Mouse (Mus musculus) 3134 (cell line): ENCODE data around the gene Ankrd54.

Experiments used
- DNase-seq: peaks from one replicate; pipeline ENCODE4 v3.0.0-alpha.2; 2011; ENCODE audit warnings: low spot score; ENCODE audit not compliant: insufficient read length; ENCODE audit errors: extremely low read depth

Gene Ankrd54

DNA sequence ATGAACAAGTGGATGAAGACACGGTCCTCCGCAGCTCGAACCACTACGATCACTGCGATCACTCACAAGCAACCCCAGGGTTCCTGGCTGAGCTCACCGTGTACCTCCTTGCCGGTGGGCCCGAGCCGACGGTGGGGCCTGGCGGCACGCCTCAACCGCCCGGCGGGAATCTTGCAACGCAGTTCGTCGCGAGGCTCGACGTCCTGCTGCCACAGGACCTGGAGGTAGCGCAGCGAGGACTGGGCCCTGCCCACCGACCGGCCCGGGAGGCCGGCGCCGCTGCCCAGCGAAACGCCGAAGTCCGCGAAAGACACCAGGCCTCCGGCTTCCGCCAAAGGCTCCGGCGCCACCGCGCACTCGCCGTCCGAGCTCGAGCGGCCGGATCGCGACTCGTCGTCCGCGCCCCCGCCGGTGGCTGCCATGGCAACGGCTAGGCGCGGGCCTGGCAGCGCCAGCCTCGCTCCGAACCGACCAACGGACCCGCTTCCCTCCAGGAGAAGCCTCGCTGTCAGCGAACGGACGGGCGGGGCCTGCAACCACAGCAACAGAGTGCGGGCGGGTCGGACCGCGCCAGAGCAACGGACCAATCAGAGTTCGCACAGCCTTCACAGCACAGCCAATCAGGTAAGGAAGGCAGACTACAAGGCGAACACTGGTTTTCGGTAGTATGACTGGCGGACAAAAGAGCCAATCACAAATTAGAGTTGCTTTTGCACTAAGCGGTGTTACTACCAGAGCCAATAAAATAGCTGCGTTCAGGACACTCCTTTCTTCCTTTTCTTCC lies at the start of gene Ankrd54:
Gene Ankrd54, minus strand, starts transcription at position 518 of the 784 bp plus-strand sequence.
- peak; percentile 98 for DNase-seq

DNA sequence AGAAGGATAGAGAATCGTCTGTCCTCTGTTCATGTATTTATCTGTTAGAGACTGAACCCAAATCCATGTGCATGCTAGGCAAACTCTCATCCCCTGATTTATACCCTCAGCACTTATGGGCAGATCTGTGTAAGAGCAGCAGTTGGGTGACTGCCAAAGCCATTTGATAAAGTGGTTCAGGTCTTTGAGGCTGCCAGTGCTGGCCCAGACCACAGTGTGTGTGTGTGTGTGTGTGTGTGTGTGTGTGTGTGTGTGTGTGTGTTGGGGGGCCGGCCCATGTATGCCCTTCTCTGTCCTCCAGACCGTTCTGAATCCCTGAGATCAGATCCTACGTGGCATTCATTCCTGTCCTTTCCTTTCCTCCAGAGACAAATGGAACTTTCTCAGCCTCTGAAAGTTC lies 49.1 kb upstream of the Ankrd54 start:
- DNase-seq = no peak

DNA sequence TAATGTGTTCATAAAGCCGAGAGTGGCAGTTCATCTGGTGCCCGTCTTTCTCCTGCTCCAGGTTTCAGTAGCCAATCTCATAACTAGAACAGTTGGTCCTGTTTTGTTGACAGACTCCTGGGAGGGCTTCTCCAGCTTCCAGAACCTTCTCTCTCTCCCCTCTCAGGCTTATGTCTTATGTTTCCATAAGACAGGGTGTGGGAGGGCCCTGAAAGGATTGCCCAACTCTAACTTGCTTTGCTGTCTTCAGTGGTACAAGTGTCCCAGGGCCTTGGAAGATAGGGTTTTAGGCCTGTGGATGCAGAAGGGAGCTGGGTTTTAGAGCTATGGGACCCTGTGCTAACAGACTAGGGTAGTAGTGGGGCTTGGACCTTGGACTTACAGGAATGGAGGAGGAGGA lies 47.8 kb upstream of the Ankrd54 start:
- no peak for DNase-seq

DNA sequence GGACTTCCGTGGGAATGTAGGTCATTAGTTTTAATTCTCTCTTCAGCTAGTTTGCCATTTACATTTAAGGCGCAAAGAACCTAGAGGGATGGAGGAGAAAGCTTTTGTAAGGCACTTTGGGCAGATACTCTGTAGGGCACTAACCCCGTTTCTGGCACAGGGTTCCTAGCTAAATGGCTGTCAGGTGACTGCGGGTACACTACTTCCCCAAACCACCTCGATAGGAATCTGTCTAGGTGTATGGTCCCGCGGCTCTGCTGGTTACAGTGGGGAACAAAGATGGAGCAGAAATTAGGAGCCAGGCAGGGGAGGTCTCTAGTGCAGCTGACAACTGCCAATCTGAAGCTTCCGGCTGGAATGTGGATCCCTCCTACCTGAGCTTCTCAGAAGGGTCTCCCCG lies 47.3 kb upstream of the Ankrd54 start:
- no peak for DNase-seq

DNA sequence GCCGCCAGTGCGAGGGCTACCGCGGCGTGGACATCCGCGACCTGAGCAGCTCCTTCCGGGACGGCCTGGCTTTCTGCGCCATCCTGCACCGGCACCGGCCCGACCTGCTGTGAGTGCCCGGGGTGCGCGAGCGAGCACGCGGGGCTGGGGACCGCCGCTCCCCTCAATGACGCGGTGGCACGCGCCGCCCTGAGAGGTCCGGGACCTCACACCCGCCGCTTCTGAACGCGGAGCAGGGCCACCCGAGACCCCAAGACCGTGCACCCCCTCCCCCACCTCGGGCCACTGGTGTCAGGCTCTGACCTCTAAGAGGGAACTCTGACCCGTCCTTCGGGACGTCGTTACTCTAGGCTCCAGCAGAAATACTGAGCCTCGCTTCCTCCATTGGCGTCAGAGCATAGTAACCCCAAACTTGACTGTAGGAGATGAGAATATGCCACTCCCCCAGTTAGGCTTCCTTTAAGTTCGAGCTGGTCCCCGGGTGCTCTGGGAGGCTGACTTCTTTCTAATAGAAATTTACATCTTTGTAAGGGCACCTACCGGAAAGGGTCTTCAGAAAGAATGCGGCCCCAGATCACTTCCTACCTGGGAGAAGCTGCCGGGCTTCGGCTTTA lies 46.7 kb upstream of the Ankrd54 start:
- no peak for DNase-seq

DNA sequence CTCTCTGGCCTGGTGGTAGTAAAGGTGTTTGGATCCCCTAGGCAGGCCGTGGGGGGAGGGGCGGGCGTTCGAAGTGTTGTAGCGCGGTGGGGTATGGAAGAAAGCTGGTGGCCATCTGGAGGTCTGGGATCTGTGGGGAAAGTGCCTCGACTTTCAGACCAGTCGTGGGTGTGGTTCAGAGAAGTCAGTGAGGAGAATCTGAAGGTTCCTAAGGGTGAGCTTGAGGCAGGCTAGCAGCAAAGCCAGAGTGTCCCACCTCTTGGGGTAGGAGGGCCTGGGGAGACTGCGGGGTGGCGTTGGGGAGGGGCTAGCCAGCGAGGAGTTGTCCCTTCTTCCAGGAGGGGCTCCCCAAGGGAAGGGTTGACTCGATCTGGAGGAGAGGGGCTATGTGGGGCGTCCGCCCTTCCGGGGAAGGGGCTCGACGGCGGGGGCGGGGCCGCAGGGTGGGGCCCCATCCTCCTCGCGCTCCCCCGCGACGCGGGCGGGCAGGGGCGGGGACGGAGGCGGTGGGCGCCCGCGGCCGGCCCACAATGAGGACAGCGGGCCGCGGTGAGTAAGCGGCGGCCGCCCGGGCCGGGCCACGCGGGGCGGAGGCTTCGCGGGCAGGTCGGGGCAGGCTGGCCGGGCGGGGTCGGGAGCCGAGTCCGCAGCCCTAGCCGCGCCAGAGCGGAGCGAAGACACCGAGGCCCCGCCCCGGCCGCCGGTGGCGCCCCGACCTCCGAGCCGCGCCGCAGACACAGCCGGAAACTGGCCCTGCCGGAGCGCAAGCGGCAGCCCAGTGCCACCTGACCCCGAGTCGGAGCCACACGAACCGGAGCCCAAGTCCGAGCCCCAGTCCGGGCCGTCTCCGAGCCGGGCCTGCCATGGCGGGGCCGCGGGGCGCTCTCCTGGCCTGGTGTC lies 46.0 kb upstream of the Ankrd54 start, which contains the start of gene Micall1:
Gene Micall1, plus strand, starts transcription at position 478 of the 900 bp plus-strand sequence.
- peak; percentile 86 for DNase-seq

DNA sequence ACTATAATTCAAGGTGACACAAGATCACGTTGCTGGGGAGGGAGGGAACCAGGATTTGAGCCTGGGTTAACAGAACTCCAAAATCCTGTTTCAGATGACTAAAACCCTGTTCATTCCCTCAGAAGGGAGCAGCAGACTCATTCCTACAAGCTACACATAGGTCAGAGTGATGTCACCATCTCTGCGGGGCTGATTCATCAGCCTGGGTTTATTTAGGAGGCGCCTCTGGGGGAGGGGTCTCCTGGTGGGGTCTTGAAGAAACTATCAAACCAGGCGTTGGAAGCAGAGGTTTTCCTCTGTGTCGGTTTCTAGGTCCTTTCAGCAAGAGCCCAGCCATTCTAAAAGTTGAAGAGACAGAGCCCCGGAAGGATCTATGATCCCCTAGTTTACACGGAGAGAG lies 45.3 kb upstream of the Ankrd54 start:
- no peak for DNase-seq

DNA sequence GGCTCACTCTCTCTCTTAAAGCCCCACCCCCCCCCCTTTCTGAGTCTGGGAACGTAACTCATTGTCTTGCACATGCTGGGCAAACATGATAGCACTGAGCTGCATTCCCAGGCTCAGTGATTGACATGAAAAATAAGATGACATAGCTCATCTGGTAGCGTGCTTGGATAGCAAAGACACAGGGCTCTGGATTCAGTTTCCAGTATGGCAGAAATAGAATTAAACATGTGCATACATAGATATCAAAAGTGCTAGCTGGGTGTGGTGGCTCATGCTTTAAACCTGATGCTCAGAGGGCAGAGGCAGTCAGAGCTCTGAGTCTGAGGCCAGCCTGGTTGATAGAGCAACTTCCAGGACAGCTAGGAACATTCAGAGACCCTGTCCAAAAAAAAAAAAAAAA lies 43.1 kb upstream of the Ankrd54 start:
- no peak for DNase-seq

DNA sequence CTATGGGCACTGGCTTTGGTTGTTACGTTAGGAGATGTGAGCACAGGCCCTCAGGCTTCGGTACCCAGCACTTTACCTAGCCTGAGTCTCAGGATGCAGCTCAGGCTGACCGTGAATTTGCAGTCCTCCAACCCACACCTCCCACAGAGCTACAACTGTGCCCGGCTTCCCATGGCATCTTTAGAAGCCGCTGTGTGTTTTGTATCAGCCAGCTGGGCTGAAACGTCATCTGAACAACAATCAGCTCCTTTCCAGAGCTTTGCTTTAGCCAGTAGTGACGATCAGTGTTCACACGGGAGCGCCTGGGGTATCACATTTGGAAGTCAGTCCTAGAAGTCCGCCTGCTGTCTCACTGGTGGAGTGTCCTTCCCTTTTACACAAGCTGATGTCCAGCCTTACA lies 40.6 kb upstream of the Ankrd54 start:
- no peak for DNase-seq

DNA sequence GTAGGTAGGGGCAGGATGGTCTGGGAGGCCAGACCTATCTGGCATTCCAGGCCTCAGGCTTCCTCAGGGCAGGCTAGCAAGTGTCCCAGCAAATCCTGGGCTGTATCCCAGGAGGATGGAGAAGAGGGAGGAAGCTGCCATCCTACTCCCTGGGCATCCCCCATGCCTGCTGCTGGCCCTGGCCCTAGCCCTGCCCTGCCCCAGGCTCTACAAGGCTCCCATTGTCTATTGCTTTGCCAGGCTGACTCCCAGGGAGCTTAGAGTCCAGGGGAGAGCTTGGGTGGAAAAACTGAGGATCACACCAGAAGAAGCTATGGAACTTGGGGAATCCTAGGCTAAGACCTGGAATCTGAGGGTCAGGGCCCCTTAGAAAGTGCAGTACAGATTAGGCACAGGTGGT lies 38.8 kb upstream of the Ankrd54 start:
- DNase-seq = no peak

DNA sequence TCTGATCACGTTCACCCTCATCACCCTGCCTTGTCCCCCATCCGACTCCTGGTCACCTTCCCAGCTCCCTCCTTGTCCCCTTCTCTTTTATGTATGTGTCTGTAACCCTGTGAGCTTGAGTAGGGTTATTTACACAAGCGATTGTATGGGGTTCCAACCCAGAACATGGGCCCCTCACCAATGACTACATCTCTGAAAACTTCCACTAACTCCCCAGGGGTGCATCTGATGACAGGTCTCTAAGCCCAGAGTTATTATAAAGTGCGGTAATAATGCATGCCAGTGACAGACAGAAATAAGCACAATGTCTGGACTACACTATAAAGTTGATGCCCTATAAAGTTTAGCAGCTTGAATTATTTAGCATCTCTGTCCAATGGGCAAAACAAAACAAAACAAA lies 37.7 kb upstream of the Ankrd54 start:
- DNase-seq = no peak

DNA sequence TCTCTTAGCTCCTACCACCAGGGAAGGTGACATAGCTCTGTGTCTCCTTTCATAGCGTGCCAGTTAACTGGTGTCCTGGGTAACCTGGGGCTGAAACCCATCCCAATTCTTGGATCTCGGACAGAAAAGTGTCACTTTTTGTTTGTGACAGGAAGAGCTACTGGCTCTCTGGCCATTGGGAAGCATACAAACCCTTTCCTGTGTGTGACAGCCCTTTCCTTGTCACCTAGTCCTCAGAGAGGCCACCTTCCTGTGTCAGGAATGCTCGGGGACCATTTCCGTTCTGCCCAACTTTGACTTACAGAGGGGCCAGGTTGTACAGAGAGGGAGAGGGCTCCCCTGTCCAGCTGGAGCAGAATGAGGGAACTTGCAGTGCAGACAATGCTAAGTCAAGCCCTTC lies 36.8 kb upstream of the Ankrd54 start:
- DNase-seq = no peak

DNA sequence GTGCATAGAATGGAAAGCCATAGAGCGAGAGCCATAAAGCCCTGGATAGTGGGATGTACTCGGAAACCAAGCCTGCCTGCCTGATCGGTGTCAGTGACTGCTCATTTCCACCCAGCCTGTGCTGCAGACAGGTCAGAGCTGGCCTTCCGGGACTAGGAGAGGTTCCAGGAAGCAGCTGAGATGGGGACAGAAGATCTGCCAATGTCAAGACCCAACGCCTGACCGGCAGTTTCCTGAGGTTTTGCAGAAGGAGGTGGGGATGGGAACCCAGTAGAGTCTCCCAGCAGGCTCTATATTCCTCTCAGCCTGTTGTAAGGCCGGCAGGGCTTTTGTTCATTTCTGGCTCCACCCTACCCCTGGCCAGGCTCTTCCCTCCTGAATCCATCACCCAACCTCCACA lies 36.2 kb upstream of the Ankrd54 start:
- DNase-seq = no peak

DNA sequence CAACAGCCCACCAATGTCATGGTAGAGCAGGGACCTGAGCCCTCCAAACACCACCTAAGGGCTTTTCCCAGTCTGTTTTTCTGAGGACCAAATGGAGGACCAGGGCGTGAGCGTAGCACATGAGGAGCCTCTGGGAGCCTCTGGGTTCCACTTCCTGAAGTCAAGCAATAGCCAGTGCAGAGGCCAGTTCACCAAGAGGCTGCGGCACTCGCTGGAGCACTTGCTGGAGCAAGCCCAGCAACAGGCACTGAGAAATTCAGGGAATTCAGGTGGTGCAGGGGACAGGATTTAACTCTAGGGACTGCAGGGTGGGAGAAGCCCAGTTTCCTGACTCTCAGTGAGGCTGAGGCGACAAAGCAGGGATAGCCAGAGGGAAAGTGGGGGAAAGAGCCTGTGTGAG lies 35.5 kb upstream of the Ankrd54 start:
- DNase-seq = no peak

DNA sequence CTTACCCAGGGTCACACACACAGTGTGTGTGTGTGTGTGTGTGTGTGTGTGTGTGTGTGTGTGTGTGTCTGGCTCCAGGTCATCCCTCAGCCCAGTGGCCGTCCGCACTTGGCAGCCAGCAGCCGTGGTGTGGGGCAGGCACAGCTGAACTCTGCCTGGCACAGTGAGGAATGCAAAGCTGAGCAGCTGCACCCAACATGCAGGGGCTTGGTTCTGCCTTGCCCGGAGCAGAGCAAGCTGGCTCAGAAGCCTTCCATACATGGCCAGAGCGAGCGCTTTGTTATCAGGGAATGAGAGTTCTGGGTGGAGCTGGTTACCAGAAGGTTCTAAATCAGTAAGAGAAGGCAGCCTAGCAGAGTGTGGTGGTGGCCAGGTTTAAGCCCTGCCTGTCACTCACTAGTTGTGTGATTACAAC lies 34.9 kb upstream of the Ankrd54 start:
- DNase-seq = peak; percentile 53

DNA sequence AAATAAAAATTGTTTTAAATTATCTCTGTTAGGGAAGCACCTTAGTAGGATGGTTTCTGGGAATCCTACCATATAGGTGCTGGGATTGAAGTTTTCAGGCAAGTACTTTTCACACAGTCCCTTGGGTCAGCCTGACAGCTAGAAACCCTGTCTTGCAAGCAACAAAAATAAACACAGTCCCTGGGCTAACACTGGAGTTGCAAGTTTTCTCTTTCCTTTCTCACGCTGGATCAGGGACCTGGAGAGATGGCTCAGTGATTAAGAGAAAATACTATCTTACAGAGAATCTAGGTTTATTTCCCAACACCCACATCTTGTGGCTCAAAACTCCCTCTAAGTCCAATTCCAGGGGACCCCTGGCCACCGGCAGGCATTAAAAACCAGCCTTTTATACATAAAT lies 34.4 kb upstream of the Ankrd54 start:
- DNase-seq = no peak

DNA sequence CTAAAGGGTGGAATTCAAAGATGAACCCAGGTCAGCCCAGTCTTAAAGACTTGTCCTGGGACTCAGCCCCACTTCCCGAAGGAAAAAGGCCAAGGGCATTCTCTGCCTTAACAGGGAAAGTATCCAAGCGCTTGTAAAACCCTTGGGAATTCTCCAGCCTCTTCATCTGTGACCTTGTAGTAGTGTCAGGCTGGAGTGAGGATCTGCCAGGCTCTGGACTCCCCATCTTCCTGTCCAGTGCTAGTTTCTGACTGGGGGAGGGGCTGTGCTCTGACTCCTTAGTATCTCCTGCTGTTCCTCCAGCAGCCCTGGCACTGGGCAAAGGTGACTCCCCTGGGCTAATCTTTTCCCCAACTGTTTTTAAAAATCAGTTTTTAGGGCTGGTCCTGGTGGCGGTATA lies 33.9 kb upstream of the Ankrd54 start:
- DNase-seq = no peak

DNA sequence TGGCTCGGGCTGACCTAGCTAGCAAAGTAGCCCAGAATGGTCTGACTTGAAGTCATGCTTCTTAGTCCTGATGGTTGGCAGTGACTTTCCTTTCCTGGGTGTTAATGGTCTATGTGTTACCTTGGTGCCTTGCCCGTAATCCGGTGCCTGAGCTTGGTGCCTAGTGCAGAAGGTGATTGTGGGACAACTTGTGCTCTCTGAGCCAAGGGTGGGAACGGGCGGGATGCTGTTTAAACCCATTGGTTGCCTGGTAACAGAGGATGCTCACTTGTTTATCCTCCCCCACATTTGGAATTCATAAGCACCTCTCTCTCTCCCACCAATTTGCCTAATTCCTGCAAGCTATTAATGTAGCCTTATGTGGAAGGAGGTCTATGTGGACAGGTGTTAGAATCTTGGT lies 32.8 kb upstream of the Ankrd54 start:
- DNase-seq = no peak

DNA sequence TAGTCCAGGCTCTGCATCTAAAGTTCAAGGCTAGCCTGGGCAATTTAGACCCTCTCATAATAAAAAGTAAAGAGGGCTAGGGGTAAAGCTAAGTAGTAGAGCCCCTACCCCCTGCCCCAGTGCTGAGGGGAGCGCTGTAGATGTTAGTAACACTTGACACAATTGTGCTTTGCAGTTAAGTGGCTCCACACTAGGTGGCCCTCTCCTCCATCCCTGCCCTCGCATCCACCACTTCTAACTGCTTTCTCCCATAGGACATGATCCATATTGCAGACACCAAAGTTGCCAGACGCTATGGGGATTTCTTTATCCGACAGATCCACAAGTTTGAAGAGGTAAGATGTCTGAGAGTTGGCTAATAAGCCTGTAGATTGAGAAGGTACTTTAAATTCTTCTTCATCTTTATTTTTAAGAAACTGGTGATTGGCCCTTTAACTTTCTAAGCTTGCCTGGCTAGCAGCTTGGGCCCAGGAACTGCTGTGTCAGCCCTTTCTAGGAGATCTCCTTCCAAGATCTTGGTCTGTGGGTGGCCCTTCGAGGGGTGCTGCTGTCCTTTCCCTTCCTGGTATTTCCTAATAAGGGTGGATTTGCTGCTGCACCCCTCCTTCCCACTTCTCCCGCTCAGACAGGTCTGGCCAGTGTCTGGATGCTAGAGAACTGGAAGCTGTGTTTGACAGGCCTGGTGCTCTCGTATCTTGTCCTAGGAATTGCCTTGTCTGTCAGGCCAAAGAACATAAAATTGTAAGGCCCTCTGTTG lies 30.6 kb upstream of the Ankrd54 start:
- DNase-seq = no peak

DNA sequence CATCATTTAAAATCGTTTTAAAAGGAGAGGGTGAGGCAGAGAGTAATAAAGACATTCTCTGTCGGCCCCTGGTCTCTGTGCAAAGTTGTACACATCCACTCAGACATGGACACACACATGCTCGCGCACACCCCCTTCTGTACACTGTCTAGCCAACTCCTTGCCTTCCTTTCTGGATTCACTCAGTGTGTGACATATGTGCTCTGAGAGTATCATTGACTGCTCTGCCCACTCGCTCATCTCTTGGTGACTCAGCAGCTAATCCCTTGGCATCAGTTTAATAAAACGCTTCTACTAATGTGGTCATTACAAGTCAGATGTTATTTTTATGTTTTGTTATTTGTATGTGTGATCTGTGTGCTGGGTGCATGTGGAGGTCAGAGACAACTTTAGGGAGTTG lies 29.6 kb upstream of the Ankrd54 start:
- no peak for DNase-seq

DNA sequence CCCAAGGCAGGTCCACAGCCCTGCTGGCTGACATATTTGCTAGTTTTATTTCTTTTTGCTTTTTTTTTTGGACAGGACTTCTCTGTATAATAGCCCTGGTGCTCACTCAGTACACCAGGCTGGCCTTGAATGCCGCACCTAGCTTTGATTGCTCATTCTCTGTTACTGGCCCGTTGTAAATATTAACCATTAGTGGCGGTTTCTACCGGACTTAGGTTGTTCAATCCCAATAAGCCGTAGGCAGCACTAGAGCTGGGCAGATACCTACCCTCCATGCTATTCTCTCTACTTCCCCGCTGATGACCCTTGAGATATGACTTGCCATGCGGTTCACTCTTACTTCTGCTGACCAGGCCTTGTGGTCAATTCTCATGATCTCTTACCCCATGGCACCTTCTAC lies 16.9 kb upstream of the Ankrd54 start:
- DNase-seq = no peak
